Comparison of ENCODE assay signal across 8 mouse cellular contexts in the genomic region with DNA sequence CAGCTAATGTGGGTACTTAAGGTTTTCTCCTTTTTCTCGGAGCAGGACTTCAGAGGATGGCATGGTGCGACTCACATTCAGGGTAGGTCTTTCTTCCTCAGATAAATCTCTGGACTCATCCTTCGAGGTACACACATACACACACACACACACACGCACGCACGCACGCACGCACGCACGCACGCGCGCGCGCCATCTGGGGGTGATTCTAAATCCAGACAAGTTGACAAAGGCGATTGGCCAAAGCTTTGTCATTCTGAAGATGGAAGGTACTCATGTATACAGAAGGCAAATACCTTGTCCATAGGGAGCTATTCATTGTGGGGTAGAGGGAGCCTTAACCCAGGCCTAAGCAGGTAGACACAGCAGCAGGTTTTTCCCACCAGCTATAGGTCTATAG.
DNase-seq lines count a peak whose midpoint lies in the region; ATAC-seq and TF ChIP-seq lines count a peak whose summit lies in the region.

No protein-coding gene starts in this region.

- ATAC-seq in heart, embryonic 15.5 days (replicated peaks; ENCODE audit: insufficient number of reproducible peaks, insufficient read depth, low FRiP score, low read depth), result no peak
- ATAC-seq in hindbrain, embryonic 15.5 days (ENCODE audit: low FRiP score, low read depth), result no peak
- peak; percentile 21; the same call in 1 of the 2 replicates for ATAC-seq in midbrain, embryonic 14.5 days (ENCODE audit: low FRiP score, low TSS enrichment)

- H3K4me2 ChIP-seq in heart, embryonic 15.5 days, result peak overlapping the region; percentile 69
- peak overlapping the region; percentile 53; the same call in 1 of the 2 replicates for H3K4me2 ChIP-seq in hindbrain, embryonic 15.5 days
- H3K4me2 ChIP-seq in midbrain, embryonic 14.5 days (ENCODE audit: low read length), result peak overlapping the region; percentile 51

- 0 out of 2 replicates have a peak overlapping the region, but pooled peaks have one; percentile 50 for H3K4me3 ChIP-seq in heart, embryonic 15.5 days
- no peak overlapping the region for H3K4me3 ChIP-seq in hindbrain, embryonic 15.5 days
- H3K4me3 ChIP-seq in midbrain, embryonic 14.5 days (replicated peaks; ENCODE audit: low read depth, low read length), result no peak overlapping the region; the same call in 1 of the 2 replicates

- TF ChIP-seq CTCF in brain, embryonic 14.5 days (IDR thresholded peaks at IDR 0.05; ENCODE audit: borderline replicate concordance, extremely low read depth, insufficient read depth, insufficient read length), result no peak

- no peak for DNase-seq in heart, postnatal 25 days (ENCODE audit: low spot score)
- DNase-seq in brain, embryonic 14.5 days (ENCODE audit: low read depth), result peak; percentile 54
- DNase-seq in midbrain, embryonic 14.5 days, result peak; percentile 54
- DNase-seq in ovary, postnatal 10 days (ENCODE audit: low spot score), result no peak
- no peak for DNase-seq in left cerebral cortex, postnatal 25 days (ENCODE audit: low spot score in 2 of 2)
- no peak for DNase-seq in cerebellum, postnatal 4 days (ENCODE audit: low spot score in 2 of 2)

- intact Hi-C loops in heart, postnatal 25 days (cut with DNase I), result loop anchor here (2.0 to 10.0 kb wide), 4 partner anchors 61 to 941 kb away; no protein-coding TSS in a partner anchor
- intact Hi-C loops in left cerebral cortex, postnatal 25 days (cut with DNase I), result loop anchor here (5.0 to 10.0 kb wide), 2 partner anchors 109 to 1471 kb away; no protein-coding TSS in a partner anchor

- 76% methylated on average over 16 of the region's 16 CpGs for WGBS in heart, embryonic 15.5 days
- 78% methylated on average over 16 of the region's 16 CpGs for WGBS in hindbrain, embryonic 15.5 days
- WGBS in midbrain, embryonic 14.5 days, result 88% methylated on average over 16 of the region's 16 CpGs

- peak overlapping the region; percentile 94 for H3K27ac ChIP-seq in heart, embryonic 15.5 days
- peak overlapping the region; percentile 71 for H3K27ac ChIP-seq in hindbrain, embryonic 15.5 days (replicated peaks)
- peak overlapping the region; percentile 71 for H3K27ac ChIP-seq in midbrain, embryonic 14.5 days (replicated peaks; ENCODE audit: low read depth, low read length)

- no peak overlapping the region for H3K9ac ChIP-seq in heart, embryonic 15.5 days
- no peak overlapping the region for H3K9ac ChIP-seq in hindbrain, embryonic 15.5 days
- no peak overlapping the region; the same call in 1 of the 2 replicates for H3K9ac ChIP-seq in midbrain, embryonic 14.5 days (replicated peaks; ENCODE audit: low read length)

- no peak for TF ChIP-seq POLR2A in brain, embryonic 14.5 days (IDR thresholded peaks at IDR 0.05; ENCODE audit: borderline replicate concordance, extremely low read depth, insufficient read depth, insufficient read length, poor library complexity, severe bottlenecking)

- H3K27me3 ChIP-seq in heart, embryonic 15.5 days, result no peaks in the 10 kb centered on the region
- no peaks in the 10 kb centered on the region for H3K27me3 ChIP-seq in hindbrain, embryonic 15.5 days
- no peaks in the 10 kb centered on the region for H3K27me3 ChIP-seq in midbrain, embryonic 14.5 days (ENCODE audit: control insufficient read depth, insufficient read depth, low read length)

- peaks cover 26% of the 10 kb centered on the region for H3K4me1 ChIP-seq in heart, embryonic 15.5 days (replicated peaks)
- peaks cover 25% of the 10 kb centered on the region for H3K4me1 ChIP-seq in hindbrain, embryonic 15.5 days (replicated peaks)
- H3K4me1 ChIP-seq in midbrain, embryonic 14.5 days (ENCODE audit: control insufficient read depth, insufficient read depth, low read length), result peaks cover 13% of the 10 kb centered on the region

- H3K9me3 ChIP-seq in heart, embryonic 15.5 days (replicated peaks), result no peaks in the 10 kb centered on the region
- H3K9me3 ChIP-seq in hindbrain, embryonic 15.5 days, result no peaks in the 10 kb centered on the region
- H3K9me3 ChIP-seq in midbrain, embryonic 14.5 days (ENCODE audit: control insufficient read depth, low read length), result no peaks in the 10 kb centered on the region

- no peaks in the 10 kb centered on the region for H3K36me3 ChIP-seq in heart, embryonic 15.5 days
- H3K36me3 ChIP-seq in hindbrain, embryonic 15.5 days, result no peaks in the 10 kb centered on the region
- H3K36me3 ChIP-seq in midbrain, embryonic 14.5 days (ENCODE audit: control insufficient read depth, insufficient read depth, low read length), result no peaks in the 10 kb centered on the region

Comparison
In these comparisons a context has a peak if more than half of its experiments do, and no peak if none do; other contexts are left out.
1. DNase-seq: peak in brain, embryonic 14.5 days (single experiment) and midbrain, embryonic 14.5 days (single experiment); none in heart, postnatal 25 days (single experiment), ovary, postnatal 10 days (single experiment), left cerebral cortex, postnatal 25 days (0 of 2) and cerebellum, postnatal 4 days (0 of 2).
2. Peak in every context shown above with its lines, with median percentiles within 50 percentile points of each other: H3K27ac ChIP-seq and H3K4me2 ChIP-seq.